Mouse (Mus musculus) layer of hippocampus, postnatal 25 days (tissue): Measurements from ENCODE around the gene Pycr1. TPM values are rescaled to one million over a fixed set of nuclear protein-coding genes. Genes with fewer than 3 reads are reported as not detected.
A peak's percentile ranks its signal among the peaks of the same experiment; 100 is the strongest.

ENCODE experiments used
- DNase-seq, 2 experiments: peaks; one replicate each; pipeline ENCODE4 v3.0.0; 2022; ENCODE audit warnings: mixed read lengths in 2 of 2, low spot score in 1 of 2; ENCODE audit errors: extremely low spot score in 1 of 2
- total RNA-seq, 2 experiments: library from RNA; stranded (reverse); gene quantifications; 2 replicates each; pipeline ENCODE4 v1.2.3; 2021

Pycr1 gene
- total RNA-seq, 2 experiments from 2014 or later: 4.3 to 4.9 TPM

DNA sequence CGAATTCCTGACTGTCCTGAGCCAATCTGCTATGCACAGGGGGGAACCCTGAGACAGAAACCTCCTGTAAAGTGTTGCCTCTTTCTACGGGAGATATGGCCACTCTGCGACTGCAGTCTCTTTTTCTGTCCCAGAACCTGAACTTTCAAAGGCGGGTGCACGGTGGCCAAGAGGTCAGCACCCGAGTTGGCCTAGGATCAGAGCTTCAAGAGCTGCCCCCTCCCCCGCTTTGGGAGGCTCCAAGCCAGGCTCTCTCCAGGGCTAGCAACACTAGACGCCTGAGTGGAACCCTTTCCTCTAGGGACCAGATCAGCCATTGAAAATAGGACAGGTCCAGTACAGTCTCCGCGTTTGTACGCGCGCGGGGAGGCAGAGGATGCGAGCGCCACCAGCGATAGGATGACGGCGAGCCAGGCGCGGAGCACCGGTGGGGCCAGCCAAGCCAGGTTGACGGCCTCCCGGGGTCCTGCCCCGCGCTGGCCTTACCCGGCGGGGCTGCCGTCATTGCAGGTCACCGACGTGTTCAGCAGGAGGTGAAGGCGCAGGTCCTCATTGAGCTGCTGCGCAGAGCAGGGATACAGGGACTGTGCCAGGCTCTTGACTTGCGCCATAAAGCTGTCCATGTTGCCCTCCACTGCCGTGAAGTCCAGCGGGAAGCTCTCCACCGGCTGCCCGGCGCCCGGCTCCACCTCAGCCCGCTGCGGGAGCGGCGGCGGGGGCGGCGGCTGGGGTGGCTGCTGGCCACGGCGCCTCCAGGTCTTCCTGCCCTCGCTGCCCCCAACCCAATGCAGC, 16.1 kb upstream of the Pycr1 start:
- no peak for DNase-seq

- DNase-seq: peak; percentile 58 to 84
Observed at GRCm38 (mm10) chr11:120658876-120659410, 15.4 kb upstream of the Pycr1 start.

- DNase-seq: no peak
Observed at GRCm38 (mm10) chr11:120657301-120657700, 13.7 kb upstream of the Pycr1 start.

- DNase-seq: no peak
Observed at GRCm38 (mm10) chr11:120654741-120655140, 11.2 kb upstream of the Pycr1 start.

DNA sequence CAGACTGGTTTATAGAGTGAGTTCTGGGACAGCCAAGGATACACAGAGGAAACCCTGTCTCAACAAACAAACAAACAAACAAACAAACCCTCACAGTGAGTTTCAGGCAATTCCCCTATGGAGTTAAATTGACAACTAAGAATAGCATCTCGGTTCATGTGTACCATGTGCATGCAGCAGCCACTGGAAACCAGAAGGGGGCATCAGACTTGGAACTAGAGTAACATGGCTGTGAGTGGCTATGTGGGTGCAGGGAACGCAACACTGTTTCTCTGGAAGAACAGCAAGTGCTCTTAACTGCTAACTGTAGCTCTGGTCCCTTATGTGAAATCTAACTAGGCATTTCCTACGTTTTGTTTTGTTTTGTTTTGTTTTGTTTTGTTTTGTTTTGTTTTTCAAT, 8.3 kb upstream of the Pycr1 start:
- no peak for DNase-seq

GRCm38 (mm10) chr11:120648001-120648476, 4.5 kb upstream of the Pycr1 start, which contains the start of gene Myadml2:
TSS of gene Myadml2 (minus strand) at chr11:120648158.
- DNase-seq: peak in 1 of 2 experiments; percentile 48

DNA sequence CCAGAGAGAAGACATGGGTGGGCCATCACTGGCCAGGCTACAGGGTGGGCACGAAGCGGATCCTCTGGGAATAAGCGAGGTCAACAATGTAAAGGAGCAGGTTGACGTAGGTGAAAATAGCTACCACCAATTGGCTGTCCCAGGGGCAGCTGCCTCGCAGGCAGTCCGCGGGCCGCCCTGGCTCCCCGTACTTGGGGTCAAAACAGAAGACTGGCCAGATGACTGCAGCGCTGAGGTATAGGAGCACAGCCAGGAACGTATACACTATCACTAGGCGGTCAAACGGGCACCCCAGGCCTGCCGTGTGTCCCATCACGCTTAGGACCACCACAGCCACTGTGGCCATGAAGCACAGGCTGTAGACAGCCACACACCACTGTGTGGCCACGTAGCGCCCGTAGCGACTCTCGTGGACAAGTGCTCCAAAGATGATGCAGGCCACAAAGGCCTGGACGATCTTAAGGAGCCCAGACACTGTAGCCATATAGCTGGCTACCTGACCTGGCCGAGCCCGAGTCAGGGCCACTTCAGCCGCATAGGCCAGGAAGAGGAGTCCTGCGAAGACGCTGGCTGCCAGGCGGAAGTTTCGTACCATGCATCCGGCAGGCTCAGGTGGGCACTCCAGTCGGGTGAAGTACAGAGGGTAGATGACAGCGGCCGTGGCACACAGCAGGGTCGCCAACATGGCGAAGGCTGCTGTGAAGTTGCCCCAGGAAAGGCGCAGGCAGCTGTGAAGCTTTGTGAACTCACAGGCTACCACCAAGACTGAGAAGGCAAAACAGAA, 3.7 kb upstream of the Pycr1 start:
- no peak for DNase-seq

DNA sequence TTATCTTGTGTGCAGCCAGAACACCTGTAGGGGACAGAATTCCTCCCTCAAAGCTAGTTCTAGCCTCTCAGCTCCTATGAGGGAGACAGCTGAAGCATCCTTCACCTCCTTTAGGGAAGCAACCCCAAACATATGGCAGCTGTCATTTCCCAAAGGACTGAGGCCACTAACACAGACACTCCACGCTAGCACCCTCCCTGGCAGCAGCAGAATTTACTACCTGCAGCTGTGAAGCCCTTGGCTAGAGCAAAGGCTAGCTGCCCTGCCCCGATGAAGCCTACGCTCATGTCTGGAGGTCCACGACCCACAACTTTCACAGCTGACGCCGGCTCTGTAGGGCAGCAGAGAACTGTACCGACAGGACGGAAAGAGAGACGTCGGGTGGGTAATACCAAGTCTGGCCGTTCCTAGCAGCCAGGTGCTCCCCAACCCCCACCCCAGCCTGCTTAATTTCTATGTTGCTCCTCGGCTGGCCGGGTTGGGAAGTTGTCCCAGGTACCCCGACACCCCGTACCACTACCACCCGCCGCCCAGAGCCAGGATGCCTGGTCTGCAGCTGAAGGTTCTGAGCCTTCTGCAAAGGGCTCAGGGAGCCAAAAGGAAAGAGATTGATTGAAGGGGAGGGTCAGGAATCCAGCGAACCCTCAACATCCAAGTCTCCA, 499 bp downstream of the Pycr1 start:
- DNase-seq: no peak

- no peak for DNase-seq
Observed at GRCm38 (mm10) chr11:120641869-120642268, 1.7 kb downstream of the Pycr1 start.

DNA sequence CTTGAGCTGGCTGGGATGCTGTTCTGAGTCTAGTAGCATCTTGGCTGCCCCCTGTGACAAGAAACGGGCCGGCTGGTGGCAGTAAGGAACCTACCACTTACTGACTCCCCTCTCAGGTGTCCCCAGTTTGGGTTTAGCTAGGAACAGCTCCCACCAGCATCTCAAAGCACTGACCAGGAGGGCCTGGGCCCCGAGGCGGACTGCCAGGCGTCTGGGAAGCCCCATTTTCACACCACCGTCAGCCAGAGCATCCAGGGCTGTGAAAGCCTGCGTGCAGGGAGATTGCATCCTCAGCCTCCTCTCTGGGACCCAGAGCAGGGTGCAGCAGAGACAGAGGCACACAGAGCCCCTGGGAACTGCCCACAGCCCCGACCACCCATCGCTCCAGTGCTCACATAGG, 2.3 kb downstream of the Pycr1 start:
- DNase-seq: no peak

GRCm38 (mm10) chr11:120634810-120635209, 8.8 kb downstream of the Pycr1 start:
- no peak for DNase-seq

DNA sequence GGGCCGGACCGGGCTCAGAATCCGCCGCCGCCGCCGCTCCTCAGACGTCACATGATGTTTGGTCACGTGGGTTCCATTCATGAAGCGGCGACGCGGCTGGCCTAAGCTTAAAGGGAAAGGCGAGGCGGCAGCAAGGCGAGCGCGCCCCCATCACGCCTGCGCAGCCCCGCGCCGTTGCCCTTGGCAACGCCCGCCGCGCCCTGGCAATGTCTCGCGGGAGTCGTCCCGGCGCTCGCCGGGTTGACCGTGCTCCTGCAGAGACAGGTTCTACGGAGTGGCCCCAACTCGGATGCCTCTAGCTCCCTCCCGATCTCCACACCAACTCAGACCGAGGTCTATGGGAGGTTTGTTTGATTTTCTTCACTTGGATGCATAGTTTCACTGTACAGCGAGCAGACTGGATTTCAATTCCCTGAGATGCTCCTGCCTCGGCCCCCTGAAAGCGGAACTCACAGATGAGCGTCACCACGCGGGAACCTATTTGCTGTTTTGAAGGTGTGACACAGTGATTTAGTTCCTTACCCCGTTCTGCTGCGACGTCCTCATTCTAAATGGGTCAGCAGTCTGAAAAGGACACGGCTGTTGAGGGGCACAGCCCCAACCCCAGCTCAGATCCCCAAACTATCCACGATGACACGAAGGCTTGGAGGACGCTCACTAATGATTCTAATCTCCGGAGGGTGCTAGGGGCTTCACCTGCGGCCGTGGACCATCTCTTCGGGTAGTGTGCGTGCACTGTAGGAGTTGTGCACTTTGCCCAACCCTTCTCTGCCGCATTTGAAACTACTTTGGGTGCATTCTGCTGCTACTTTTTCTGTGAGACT, 9.8 kb downstream of the Pycr1 start, which contains the start of gene Mafg:
Mafg (minus strand) TSS at position 81 of the 824 bp plus-strand sequence.
- DNase-seq: peak; percentile 74 to 80

GRCm38 (mm10) chr11:120632559-120633519, 10.7 kb downstream of the Pycr1 start:
- DNase-seq: peak; percentile 42 to 51

DNA sequence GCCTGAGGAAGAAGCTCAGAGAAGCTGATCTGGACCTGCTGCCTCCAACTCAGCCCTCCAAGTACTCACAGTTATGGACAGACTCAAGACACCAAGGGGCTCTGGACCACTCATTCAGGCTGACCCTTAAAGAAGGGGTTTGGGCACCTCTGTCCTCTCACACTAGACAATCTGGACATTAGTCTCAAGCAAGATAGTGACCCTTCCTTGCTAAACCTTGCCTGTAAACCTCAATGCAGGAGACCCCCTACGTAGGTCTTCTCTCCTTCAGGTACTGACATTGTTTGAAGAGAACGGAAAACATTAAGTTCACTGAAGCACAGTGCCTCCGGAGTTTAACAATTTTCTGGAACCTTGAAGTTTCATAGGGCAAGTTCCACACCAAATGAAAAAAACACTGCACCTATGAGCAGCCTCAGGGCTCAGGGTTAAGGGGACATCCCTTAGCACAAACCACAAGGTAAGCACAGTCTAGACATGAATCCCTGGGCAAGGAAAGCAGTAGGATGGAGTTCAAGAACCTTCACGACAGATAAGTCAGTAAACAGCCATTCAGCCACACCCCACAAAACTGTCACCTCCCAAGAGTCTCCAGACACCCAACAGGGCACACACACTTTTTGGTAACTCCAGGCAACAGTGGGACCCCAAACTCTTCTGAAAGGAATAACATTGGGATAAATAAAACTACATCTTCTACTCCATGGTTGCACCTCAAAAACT, 11.7 kb downstream of the Pycr1 start:
- DNase-seq: no peak

DNA sequence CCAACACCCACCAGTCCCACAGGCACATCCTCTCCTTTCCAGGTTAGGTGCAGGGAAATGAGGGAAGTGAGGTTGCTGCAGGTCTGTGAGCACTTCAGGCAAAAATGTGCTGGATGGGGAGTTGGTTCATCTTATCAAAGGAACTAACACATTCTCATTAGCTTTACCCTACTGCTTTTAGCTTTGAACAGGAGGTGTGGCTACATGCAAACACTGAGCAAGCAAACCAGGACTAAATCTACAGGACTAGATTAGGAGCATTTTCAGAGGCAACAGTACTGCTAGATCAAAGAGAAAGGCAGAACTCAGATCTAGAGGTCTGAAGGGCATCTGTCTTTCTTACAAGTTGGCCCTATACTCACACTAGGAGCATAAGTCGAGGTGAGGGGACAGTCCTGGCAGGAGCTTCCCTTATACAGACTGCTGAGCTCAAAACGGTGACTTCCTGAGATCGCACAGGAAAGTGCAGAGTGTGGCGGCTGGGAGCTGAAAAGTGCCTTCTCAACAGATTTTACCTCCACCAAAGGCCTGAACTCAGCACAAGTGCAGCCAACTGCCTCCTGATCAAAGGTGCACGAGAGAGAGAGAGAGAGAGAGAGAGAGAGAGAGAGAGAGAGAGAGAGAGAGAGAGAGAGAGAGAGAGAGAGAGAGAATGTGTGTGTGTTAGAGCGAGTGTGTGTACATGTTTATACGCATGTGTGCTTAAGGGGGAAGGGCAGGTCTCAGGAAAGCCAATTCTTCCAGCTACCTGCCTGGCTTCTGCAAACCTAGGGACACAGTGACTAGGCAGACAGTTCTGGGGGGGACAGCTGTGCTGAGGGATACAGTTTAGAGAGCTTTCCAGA, 12.5 kb downstream of the Pycr1 start:
- no peak for DNase-seq

- no peak for DNase-seq
Observed at GRCm38 (mm10) chr11:120630401-120630871, 13.1 kb downstream of the Pycr1 start.

- DNase-seq: no peak
Observed at GRCm38 (mm10) chr11:120629911-120630310, 13.7 kb downstream of the Pycr1 start.
